In the genomic region with DNA sequence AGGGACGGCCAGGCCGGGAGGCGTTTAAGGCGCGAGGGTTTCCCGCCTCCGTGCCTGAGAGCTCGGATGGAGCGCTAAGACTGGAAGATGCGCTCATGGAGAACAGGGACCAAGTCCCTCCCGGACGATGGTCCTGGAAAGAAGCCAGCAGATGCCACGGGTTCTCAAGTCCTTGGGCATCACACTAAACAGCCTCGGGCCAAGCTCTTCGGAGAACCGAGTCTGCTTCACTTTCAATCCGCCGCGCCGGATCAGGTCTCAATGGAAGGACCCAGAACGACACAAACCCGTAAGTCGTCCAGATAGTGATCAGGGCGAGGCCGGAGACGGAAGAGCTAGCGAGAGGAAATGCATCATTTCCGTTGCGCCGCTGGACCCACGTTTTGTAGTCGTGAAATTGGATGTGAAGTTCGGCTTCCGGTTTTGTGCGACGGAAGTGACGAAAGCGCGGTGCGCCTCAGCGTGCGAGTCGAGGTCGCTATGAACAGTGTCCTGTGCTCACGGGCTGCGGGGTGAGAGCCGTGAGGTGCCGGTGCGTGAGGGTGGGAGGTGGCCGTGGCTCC, we compare ENCODE assay signal across 8 mouse cellular contexts. TPM values are rescaled to one million over a fixed set of nuclear protein-coding genes. Genes with fewer than 3 reads are reported as not detected.
DNase-seq lines count a peak whose midpoint lies in the region; ATAC-seq lines count a peak whose summit lies in the region.

BC003965 (plus strand) TSS at position 426 of the 563 bp plus-strand sequence.

- ATAC-seq in heart, embryonic 13.5 days (ENCODE audit: extremely low read depth, insufficient number of reproducible peaks, low FRiP score, low TSS enrichment), result peak; percentile 62
- peak; percentile 83 for ATAC-seq in liver, embryonic 12.5 days
- ATAC-seq in stomach, embryonic 15.5 days (ENCODE audit: insufficient read depth, low FRiP score, low read depth), result peak; percentile 86

- H3K4me1 ChIP-seq in brown adipose tissue, adult 24 weeks (ENCODE audit: control insufficient read depth, insufficient read depth, insufficient read length, low read length), result no peaks in the 10 kb centered on the region; the same call in 1 of the 2 replicates
- H3K4me1 ChIP-seq in heart, embryonic 13.5 days, result peaks cover 35% of the 10 kb centered on the region
- peaks cover 50% of the 10 kb centered on the region for H3K4me1 ChIP-seq in liver, embryonic 12.5 days
- H3K4me1 ChIP-seq in stomach, embryonic 15.5 days, result peaks cover 24% of the 10 kb centered on the region; the same call in 1 of the 2 replicates

- H3K9ac ChIP-seq in heart, embryonic 13.5 days, result peak within 1 kb of the TSS; percentile 88
- peak within 1 kb of the TSS; percentile 86 for H3K9ac ChIP-seq in liver, embryonic 12.5 days
- H3K9ac ChIP-seq in stomach, embryonic 15.5 days, result peak within 1 kb of the TSS; percentile 92

- H3K9me3 ChIP-seq in heart, embryonic 13.5 days, result no peaks in the 10 kb centered on the region
- H3K9me3 ChIP-seq in liver, embryonic 12.5 days (replicated peaks), result no peaks in the 10 kb centered on the region
- no peaks in the 10 kb centered on the region for H3K9me3 ChIP-seq in stomach, embryonic 15.5 days

- peaks cover 29% of the 10 kb centered on the region for H3K27me3 ChIP-seq in heart, embryonic 13.5 days (replicated peaks)
- peaks cover 28% of the 10 kb centered on the region for H3K27me3 ChIP-seq in liver, embryonic 12.5 days (replicated peaks)
- H3K27me3 ChIP-seq in stomach, embryonic 15.5 days (replicated peaks), result no peaks in the 10 kb centered on the region

- H3K4me3 ChIP-seq in brown adipose tissue, adult 24 weeks (ENCODE audit: insufficient read depth, low read depth, low read length), result peak within 1 kb of the TSS; percentile 74
- peak within 1 kb of the TSS; percentile 74 for H3K4me3 ChIP-seq in heart, embryonic 13.5 days
- H3K4me3 ChIP-seq in liver, embryonic 12.5 days, result peak within 1 kb of the TSS; percentile 92
- H3K4me3 ChIP-seq in stomach, embryonic 15.5 days (replicated peaks), result peak within 1 kb of the TSS; percentile 97

- H3K36me3 ChIP-seq in heart, embryonic 13.5 days, result peaks cover 7% of the 10 kb centered on the region; the same call in 1 of the 2 replicates
- peaks cover 8% of the 10 kb centered on the region for H3K36me3 ChIP-seq in liver, embryonic 12.5 days
- H3K36me3 ChIP-seq in stomach, embryonic 15.5 days, result no peaks in the 10 kb centered on the region

- peak; percentile 99 for DNase-seq in CD4-positive, CD25-positive, alpha-beta regulatory T cell, adult 2 months (ENCODE audit: low read depth, low spot score)
- DNase-seq in fat pad, adult 2 months (ENCODE audit: extremely low read depth, low read depth, low spot score), result peak; percentile 74
- DNase-seq in kidney, postnatal 10 days, result peak; percentile 99
- DNase-seq in natural killer cell, adult 2 months (ENCODE audit: low spot score in 2 of 2), result peak; percentile 96 to 97

- under 1% methylated on average over 50 of the region's 50 CpGs for WGBS in heart, embryonic 13.5 days
- under 1% methylated on average over 50 of the region's 50 CpGs for WGBS in liver, embryonic 12.5 days (ENCODE audit: insufficient replicate concordance)
- WGBS in stomach, embryonic 15.5 days, result under 1% methylated on average over 50 of the region's 50 CpGs

- peak within 1 kb of the TSS; percentile 90 for H3K4me2 ChIP-seq in heart, embryonic 13.5 days
- peak within 1 kb of the TSS; percentile 92 for H3K4me2 ChIP-seq in liver, embryonic 12.5 days
- peak within 1 kb of the TSS; percentile 98 for H3K4me2 ChIP-seq in stomach, embryonic 15.5 days

- H3K27ac ChIP-seq in brown adipose tissue, adult 24 weeks (replicated peaks; ENCODE audit: low read depth, low read length), result peak within 1 kb of the TSS; percentile 95
- peak within 1 kb of the TSS; percentile 91 for H3K27ac ChIP-seq in heart, embryonic 13.5 days (replicated peaks)
- peak within 1 kb of the TSS; percentile 91 for H3K27ac ChIP-seq in liver, embryonic 12.5 days
- peak within 1 kb of the TSS; percentile 96 for H3K27ac ChIP-seq in stomach, embryonic 15.5 days

RNA-seq across cellular contexts. Expression of gene BC003965, which starts in this region (rescaled TPM):
- polyA plus RNA-seq in brown adipose tissue, adult 24 weeks (2012; ENCODE audit: insufficient read depth, insufficient read length, missing spikeins), result 27.3 and 36.9 TPM in 2 replicates
- polyA plus RNA-seq in heart, embryonic 13.5 days (2015; fragmentation: Nextera tagmentation; extraction: Ambion mirVana), result 22.0 and 25.2 TPM in 2 replicates
- polyA plus RNA-seq in liver, embryonic 12.5 days (2016; fragmentation: Nextera tagmentation; extraction: Ambion mirVana), result 28.8 and 32.1 TPM in 2 replicates
- 34.1 and 35.5 TPM in 2 replicates for polyA plus RNA-seq in stomach, embryonic 15.5 days (2015; fragmentation: Nextera tagmentation; extraction: Ambion mirVana)

Comparison
In these comparisons a context has a peak if more than half of its experiments do, and no peak if none do; other contexts are left out.
1. Peak in every context shown above with its lines: DNase-seq, ATAC-seq, H3K4me3 ChIP-seq and H3K27ac ChIP-seq.